Mouse (Mus musculus): ENCODE results near the gene Pgap3. TPM values are rescaled to one million over a fixed set of nuclear protein-coding genes. Genes with fewer than 3 reads are reported as not detected.

Gene Pgap3
- total RNA-seq, 2 experiments from 2014 or later = 10.7 to 11.1 TPM

DNA sequence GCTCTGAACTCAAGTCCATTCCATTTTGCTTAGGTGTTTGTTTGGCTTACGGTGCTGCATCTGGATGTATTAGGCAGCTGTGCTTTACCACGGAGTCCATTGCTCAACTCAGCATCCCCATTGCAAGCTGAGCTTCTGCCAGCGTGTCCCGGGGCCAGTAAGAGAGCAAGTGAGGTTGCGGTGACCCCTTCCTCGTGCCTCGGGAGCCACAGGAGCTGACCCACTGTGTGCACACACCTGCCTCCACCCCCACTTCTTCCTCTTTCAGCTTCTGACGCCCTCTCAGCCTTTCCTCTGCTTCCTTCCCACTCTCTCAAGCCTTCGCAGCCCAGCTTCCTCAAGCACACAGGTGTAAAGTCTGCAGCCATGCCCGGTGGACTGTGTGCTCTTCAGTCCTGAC is 34.0 kb downstream of the Pgap3 start:
- no peak for DNase-seq (ENCODE audit: low spot score in 2 of 2)
- intact Hi-C loops (cut with DNase I) = no loop called here

DNA sequence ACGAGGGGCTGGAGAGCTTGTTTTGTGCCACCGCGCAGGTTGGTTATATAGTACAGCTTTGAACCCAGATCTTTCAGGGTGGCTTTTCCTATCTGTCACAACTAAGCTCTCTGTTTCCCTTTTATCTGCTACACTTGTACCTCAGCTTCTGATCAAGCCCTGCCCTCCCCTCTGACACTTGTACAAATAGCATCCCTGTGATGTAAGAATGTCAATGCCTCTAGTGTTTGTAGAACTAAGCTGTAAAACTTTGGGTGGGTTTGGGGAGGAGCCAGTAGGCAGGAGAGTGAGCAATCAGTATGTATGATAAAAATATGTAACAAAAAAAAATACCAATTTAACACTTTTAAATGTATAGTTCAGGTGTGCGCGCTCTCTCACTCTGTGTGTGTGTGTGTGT is 35.9 kb downstream of the Pgap3 start:
- intact Hi-C loops (cut with DNase I) = no loop called here

DNA sequence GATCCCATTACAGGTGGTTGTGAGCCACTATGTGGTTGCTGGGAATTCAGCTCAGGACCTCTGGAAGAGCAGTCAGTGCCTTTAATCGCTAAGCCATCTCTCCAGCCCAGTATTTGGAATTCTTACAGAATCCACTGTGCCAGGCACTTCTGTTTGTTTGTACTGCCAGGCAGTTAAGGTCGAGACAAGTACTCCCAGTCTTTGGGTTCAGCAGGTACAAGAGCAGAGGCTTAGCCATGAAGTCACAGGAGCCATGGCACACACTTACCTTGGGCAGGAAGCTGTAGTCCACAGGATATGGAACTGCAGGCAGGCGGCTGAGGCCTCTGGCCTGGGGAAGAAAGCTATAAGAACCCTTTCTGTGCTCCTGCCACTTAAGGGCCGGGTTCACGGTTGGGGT is 36.5 kb downstream of the Pgap3 start:
- intact Hi-C loops (cut with DNase I) = no loop called here
- no peak for DNase-seq (ENCODE audit: low spot score in 2 of 2)

More for the DNA sequence above, 35.9 kb downstream of the Pgap3 start:
- no peak for DNase-seq (ENCODE audit: low spot score in 2 of 2)

DNA sequence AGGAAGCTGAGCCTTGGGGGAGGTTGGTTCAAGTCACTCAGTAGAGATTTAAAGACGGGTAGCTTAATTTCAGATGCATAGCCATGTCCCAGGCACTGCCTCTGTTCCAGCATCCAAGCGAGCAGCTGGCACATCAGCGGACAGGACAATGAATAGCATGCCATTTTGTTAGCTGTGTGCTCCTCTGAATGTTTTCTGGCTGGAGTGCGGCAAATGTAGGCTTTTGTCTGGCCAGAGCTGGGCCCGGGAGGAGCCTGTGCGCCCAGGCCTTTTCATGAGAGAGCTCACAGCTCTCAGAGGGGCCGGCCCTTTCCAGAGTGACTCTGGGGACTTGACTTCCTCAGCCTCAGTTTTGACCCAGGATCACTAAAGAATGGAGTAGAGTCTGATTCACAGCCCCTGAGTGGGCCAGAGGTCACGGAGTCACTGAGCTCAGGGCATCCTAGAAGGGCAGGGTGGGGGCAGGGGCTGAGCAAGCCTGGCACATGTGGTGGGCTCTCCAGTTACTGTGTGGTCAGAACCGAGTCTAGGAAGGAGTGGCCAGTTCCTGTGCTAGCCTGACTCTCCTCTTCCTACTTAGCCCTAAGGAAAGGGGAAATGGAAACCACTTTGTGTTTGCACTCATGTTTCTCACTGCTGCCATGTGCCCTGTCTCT is 39.3 kb downstream of the Pgap3 start:
- intact Hi-C loops (cut with DNase I) = no loop called here
- no peak for DNase-seq (ENCODE audit: low spot score in 2 of 2)

DNA sequence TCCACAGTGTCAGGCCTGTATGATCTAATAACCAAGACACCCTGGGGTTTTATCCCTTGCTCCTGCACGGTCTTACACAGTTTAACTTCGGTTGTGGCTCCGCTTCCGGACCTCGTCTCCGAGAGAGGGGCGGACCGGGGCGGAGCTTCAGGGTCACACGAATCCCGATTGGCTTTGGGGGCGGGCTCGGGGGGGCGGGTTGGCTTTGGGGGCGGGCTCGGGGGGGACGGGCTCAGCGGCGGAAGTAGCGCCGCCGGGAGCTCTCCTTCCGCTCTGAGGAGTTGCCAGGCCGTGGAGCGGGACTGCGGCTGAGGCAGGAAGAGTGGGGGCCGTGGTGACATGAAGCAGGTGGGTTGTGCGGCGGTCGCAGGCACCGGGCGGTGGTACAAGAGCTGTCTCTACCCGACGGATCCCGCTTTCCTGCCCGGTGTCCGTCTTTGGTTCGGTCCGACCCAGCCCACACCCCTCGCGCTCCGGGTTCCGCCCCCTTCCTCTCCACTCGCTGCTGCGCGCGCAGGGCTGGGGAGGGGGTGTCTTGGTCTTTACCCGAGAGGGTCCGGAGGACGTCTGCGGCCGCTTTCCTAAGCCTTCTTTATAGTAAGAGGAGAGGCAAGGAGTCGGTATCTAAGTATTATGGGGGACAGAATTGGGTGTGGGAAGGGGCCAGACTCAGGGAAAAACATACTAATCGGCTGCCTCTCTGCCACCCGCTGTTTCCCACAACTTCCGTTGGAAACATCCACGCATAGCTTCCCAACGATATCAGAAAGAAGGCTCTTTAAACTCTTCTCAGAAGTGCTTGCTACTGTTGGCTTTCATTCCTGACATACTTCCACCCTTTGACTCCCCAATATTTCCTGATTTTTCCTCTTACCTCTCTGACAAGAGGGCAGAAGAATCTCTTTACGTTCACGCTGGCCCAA is 41.9 kb downstream of the Pgap3 start, which contains the start of gene Stard3:
Gene Stard3, plus strand, starts transcription at position 208 of the 923 bp plus-strand sequence.
- intact Hi-C loops (cut with DNase I) = no loop called here
- DNase-seq (ENCODE audit: low spot score in 2 of 2) = peak; percentile 87

DNA sequence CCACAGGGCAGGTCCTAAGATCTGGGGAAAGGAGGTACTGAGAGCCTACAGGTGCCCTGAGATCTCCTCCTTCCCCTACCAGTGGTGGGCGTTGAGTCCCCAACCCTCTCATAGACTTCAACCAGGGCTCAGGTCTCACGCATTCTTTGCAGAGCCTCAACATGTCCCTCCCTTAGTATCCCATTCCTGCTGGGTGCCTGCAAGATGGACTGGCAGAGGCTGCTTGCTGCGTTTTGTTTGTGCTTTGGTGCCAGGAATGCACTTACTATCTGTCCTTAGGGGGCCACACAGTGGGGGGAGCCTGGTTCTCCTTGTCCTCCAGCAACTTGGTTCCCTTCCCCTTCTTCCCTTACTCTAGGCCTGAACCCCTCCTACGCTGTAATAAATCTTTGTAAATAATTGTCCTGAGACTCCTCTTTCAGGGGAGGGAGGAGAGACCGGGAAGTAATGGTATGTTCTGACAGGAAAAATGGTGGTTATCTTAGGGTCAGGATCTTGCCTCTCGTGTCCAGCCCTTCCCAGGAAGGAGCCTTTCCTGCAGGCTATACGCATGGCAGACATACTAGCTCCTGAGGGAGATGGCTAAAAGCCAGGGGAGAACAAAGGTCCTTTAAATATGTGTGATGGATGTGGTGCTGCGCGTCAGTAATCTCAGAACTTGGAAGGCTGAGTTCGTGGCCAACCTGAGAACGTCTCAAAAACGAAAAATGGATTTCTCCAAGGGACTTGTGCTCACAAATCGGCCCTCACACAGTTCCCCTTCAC is 42.7 kb downstream of the Pgap3 start:
- no peak for DNase-seq (ENCODE audit: low spot score in 2 of 2)
- intact Hi-C loops (cut with DNase I) = no loop called here

DNA sequence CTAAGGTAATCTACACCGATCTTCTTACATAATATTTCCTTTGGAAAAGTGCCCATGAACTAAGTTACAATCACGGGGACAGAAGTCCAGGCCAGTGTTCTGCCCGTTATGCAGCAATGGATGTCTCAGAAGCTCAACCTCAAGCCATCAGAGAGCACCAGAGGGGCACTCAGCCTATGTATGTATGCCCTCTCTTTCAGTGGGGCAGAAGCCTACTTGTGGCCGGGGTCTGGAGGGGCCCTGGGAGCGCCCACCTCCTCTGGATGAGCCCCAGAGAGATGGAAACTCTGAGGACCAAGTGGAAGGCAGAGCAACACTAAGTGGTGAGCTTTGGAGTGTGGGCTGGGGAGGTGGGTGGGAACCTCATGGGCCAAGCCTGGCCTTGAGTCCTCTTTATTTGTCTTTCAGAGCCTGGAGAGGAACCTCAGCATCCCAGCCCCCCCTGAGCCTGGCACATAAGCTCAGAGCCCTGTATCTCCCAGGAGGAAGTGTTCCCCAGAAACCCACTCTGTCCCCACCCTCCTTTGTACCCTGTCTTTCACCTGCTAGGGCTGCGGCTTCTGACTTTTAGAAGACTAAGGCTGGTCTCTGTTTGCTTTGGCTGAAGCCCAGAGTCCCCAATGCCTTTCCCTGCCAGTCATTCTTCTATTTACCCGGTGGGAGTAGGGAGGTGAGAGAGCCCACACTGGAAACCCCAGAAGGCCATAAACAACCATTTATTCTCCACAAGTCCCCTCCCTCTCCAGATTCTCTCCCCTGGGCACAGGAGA is 43.5 kb downstream of the Pgap3 start:
- intact Hi-C loops (cut with DNase I) = no loop called here
- no peak for DNase-seq (ENCODE audit: low spot score in 2 of 2)

DNA sequence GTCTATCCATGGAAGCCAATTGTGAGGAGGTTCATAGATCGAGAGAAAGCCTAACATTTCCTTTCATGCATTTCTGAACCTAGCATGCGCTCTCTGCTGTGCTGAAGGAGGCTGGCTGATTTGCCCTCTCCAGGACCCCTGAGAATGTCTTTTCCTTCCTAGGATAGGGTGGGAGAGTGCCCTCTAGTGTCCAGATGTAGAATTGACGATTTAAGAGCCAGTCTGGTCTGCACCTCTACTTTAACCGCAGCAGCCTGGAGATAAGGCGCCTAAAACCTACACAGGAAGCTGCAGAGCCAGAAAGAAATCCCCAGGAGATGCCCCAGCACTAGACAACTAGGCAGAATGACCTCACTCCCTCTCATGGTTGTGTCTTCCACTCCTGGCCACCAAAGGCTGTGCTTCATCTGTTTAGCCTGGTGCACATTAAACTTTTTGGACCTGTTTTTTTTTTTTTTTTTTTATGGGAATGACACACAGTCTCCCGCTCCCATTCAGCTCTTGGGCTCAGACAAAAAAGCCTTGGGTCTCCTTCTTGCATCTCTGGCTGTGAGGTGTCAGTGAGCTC is 44.5 kb downstream of the Pgap3 start:
- intact Hi-C loops (cut with DNase I) = no loop called here
- DNase-seq (ENCODE audit: low spot score in 2 of 2) = peak; percentile 73 to 80

DNA sequence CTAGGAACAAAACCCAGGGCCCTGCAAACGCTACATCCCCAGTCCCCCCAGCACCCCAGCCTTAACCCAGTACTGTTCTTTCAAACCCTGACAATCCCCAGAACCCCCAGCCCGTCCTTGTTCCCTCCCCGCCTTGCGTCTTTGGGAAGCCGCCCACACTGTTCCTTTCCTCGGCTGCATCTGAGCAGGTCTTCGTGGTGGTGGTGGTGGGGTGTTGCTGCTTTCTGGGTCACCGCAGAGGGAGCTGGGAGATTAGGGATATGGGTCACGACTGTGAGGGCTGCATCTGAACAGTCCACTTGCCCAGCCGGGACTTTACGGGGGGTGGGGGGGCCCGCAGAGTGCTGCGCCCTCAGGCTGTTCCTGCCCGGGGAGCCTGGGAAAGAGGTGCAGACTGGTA is 45.8 kb downstream of the Pgap3 start:
- peak in 1 of 2 experiments; percentile 73 for DNase-seq (ENCODE audit: low spot score in 2 of 2)
- intact Hi-C loops (cut with DNase I) = no loop called here

DNA sequence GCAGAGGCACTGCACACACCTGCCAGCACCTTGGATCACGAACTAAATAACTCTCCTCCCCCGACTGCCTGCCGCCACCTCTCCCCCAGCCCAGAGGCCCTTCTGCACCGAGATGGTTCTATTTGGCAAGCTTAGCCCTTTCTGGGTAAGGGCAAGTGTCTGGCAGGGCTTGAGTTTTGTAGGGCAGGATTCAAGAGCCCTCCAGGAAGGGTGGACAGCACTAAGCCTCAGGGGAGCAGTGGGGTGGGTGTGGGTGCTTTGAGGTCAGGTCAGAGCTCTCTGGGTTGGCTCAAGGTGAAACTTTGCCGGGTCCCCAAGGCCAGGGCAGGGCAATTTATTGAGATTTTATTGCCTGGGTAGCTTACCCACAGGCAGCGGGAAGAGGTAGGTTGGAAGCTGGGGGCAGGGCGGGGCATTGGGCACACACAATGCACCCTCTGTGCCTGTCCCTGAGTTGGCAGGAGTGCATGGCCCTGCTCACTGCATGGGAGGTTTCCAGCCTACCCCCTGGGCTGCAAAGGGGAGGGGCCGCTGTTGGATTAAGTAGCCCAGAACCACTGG is 46.6 kb downstream of the Pgap3 start:
- no peak for DNase-seq (ENCODE audit: low spot score in 2 of 2)
- intact Hi-C loops (cut with DNase I) = no loop called here

DNA sequence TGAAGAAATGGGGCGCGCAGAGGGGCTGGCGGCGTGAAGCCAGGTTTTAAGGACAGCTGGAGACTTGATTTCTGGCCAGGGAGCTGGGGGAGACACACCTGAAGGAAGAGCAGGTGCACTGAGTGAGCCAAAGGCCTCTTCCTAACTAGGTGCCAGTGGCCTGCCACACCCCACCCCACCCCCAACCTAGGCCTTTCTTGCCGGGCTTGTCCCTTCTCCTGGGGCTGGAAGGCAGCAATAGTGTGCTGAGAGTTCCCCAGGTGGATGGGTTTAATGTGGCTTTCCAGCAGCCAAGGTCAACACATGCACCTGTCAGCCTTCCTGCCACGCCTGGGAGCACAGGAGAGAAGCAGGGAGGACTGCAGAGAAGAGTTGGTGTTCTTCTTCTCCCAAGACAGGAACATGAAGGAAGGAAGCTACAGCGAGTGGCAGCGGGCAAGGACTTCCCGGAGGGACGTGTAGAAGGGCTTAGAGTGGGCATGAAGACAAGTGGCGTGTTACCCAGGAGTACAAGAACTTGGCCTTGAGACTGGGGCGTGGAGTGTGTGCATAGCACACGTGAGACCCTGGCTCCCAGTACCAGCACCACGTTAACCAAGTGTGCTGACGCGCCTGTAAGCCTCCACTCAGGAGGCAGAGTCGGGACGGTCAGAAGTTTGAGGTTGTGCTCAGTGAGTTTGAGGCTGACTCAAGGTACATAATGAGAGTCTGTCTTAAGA is 47.9 kb downstream of the Pgap3 start:
- DNase-seq (ENCODE audit: low spot score in 2 of 2) = no peak
- intact Hi-C loops (cut with DNase I) = no loop called here

DNA sequence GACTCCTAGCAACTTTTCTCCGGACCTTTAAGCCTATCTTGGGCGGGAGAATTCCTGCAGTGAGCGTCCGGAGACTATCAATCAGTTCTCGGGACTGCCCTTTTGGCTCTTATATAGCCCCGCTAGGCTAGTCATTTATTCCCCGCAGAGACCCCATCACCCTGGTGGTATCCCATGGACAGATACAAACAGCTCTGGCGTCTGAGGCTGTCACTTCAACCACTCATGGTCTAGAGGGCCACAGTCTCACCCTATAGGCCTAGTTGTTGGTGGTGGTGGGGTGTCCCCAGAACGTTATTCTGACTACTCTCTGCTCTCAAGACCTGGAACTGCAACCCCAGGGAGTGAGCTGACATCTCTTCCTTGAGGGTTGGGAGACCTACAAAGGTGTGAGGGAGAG is 51.0 kb downstream of the Pgap3 start:
- intact Hi-C loops (cut with DNase I) = loop anchor here (5.0 kb wide), 2 partner anchors 38 to 88 kb away; partner anchors contain the start of genes Mien1 and Pnmt

DNA sequence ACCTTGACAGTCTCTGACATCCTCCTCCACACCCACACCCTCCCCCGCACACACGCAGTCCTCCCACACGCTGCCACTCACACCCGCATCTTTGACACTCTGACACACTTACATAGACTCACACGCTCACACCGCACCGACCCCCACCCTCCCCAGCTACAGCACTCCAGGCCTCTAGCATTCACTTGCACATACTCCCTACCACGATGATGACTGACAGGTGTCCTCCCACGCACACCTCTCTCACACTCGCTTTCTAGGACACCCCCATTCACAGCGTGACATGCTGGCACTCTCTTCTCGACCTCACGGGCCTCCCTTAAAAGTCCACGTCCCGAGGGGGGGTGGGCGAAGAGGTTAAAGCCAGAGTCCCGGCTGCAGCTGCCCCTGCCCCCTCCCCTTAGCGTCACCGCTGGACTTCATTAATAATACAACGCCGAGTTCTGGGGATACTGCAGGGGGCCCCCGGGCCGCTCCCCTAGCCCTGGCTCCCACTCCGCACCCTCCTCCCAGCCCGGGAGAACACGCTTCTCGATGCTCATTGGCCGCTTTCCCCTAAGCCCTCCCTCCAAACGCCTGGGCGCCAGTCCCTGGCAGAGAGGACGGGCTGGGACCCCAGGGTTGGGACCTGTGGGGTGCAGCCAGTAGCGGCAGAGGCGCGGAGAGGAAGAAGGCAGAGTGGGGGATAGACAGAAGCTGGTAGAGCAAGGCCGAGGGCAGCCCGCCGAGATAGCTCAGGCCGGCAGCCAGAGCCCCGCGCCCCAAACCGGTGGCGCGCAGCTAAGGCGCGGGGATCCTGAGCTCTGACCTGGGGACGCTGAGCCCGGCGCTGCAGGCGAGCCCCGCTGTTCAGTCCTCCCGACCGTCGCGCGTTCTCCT is 52.0 kb downstream of the Pgap3 start, which contains the start of gene Ppp1r1b:
Gene Ppp1r1b, plus strand, starts transcription at position 322 of the 879 bp plus-strand sequence.
- intact Hi-C loops (cut with DNase I) = loop anchor here (5.0 kb wide), 2 partner anchors 39 to 89 kb away; partner anchors contain the start of genes Mien1 and Pnmt

More for the DNA sequence above, 51.0 kb downstream of the Pgap3 start:
- DNase-seq (ENCODE audit: low spot score in 2 of 2) = no peak

DNA sequence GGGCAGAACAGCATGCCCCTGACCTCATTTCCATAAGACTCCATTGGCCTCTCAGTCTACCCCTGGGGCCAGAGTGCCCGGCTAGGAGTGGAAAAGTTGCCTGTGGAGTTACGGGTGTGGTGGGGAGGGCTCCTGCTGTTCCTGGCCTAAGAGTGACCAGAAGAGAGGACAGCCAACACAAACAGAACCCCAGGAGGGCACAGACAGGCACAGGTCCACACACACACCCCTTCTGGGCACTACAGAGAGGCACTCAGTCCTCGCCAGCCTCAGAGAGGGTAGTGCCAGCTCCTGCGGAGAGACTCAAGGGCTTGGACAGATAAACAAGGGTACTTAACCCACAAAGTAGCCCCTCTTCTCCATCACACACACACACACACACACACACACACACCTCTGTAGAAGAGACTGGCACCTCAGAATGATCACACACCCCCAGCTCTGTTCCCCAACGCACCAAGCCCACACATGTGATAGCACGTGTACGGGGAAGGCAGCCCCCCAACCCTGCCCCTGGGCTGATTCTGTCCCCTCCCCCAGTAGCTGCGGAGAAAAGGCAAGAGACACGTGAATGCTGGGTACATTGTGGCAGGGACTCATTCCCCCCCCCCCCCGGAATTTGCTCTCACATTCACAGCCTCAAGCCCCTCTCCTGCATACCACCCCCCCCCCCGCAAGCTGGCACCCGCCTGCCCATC is 52.8 kb downstream of the Pgap3 start:
- DNase-seq (ENCODE audit: low spot score in 2 of 2) = peak in 1 of 2 experiments; percentile 72
- intact Hi-C loops (cut with DNase I) = loop anchor here (5.0 kb wide), 2 partner anchors 40 to 90 kb away; partner anchors contain the start of genes Mien1 and Pnmt

More for the DNA sequence above, 52.0 kb downstream of the Pgap3 start, which contains the start of gene Ppp1r1b:
- peak; percentile 77 to 80 for DNase-seq (ENCODE audit: low spot score in 2 of 2)

DNA sequence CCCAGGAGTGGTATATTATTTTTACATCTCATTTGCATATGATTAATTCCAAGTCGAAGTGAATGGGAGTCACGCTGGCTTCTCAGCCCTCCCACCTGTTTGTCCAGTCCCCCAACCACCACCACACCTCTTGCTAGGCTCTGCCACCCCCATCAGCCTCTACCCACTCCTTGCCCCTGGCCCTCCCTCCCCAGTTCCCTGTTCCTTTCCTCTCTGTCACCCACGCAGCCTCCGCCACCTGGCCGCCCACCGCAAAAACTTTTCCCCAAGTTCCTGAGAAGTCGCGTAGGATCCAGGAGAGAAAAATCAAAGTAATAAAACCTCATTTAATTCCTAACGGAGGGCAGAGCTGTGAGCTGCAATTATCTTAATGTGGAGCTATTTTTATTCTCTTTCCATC is 54.1 kb downstream of the Pgap3 start:
- intact Hi-C loops (cut with DNase I) = loop anchor here (5.0 kb wide), 2 partner anchors 41 to 91 kb away; partner anchors contain the start of genes Mien1 and Pnmt
- peak in 1 of 2 experiments; percentile 57 for DNase-seq (ENCODE audit: low spot score in 2 of 2)

DNA sequence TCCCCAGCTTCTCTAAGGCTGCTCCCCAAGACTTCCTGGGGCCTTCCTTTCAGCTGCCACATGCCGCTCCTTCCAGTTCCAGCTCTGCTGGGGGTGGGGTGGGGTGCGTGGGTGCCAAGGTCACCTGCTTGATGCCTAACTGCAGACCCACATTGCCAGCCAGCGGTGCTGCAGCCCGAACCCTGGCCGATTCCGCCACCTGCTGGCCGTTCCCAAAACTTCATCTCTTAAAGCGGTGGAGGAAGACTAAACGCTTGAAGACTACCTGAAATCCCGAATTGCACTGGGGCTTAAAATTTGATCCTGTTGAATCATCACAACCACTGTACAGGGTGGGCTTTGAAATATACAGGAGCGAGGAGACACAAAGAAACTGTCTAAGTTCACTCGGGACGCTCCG is 55.0 kb downstream of the Pgap3 start:
- DNase-seq (ENCODE audit: low spot score in 2 of 2) = peak; percentile 78 to 87
- intact Hi-C loops (cut with DNase I) = loop anchor here (2.0 to 5.0 kb wide), 3 partner anchors 28 to 92 kb away; partner anchors contain the start of genes Mien1 and Pnmt

Measured in left cerebral cortex, postnatal 14 days (tissue).